Mouse (Mus musculus) forebrain, postnatal 0 days (tissue): ENCODE data around the gene Selenoo. TPM values are rescaled to one million over a fixed set of nuclear protein-coding genes. Genes with fewer than 3 reads are reported as not detected.

ENCODE experiments used
- ATAC-seq: fragments of 200-750 bp; cut with Nextera tagmentation; 2 replicates; pipeline ENCODE4 v1.8.0; 2017; ENCODE audit warnings: mild to moderate bottlenecking, moderate library complexity
- DNase-seq: peaks from one replicate; pipeline ENCODE4 v3.0.0-alpha.2; 2015
- H3K27ac ChIP-seq: fragments of 300-500 bp; sonication (generic); 2 replicates; pipeline ENCODE4 v1.5.1; 2014; ENCODE audit warnings: low read depth, mild to moderate bottlenecking, antibody characterized with exemption, low read length, moderate library complexity, mixed read lengths
- H3K27me3 ChIP-seq: fragments of 300-500 bp; sonication (generic); 2 replicates; pipeline ENCODE4 v1.6.1; 2014; ENCODE audit warnings: mild to moderate bottlenecking, low read length, mixed read lengths; ENCODE audit not compliant: insufficient read depth
- H3K36me3 ChIP-seq: fragments of 300-500 bp; sonication (generic); 2 replicates; pipeline ENCODE4 v1.6.1; 2014; ENCODE audit warnings: mild to moderate bottlenecking, moderate library complexity; ENCODE audit not compliant: insufficient read depth
- H3K4me1 ChIP-seq: fragments of 300-500 bp; sonication (generic); 2 replicates; pipeline ENCODE4 v1.6.1; 2014; ENCODE audit warnings: antibody characterized with exemption; ENCODE audit not compliant: insufficient read depth
- H3K4me2 ChIP-seq: fragments of 300-500 bp; sonication (generic); 2 replicates; pipeline ENCODE4 v1.6.1; 2014; ENCODE audit warnings: low read depth, mild to moderate bottlenecking, moderate library complexity
- H3K4me3 ChIP-seq: fragments of 300-500 bp; sonication (generic); 2 replicates; pipeline ENCODE4 v1.5.1; 2014; ENCODE audit warnings: low read depth, low read length, mixed read lengths
- H3K9ac ChIP-seq: fragments of 300-500 bp; sonication (generic); 2 replicates; pipeline ENCODE4 v1.6.1; 2014; ENCODE audit warnings: mild to moderate bottlenecking
- H3K9me3 ChIP-seq: fragments of 300-500 bp; sonication (generic); 2 replicates; pipeline ENCODE4 v1.6.1; 2016; ENCODE audit warnings: low read length
- CTCF ChIP-seq: sonication (generic); IDR thresholded peaks from 2 replicates; pipeline ENCODE4 v1.5.1; 2016; ENCODE audit warnings: antibody characterized with exemption, control low read depth, low read depth
- WGBS: fragments of 180-500 bp; shearing (Covaris S2); extraction: QIAGEN DNeasy Blood & Tissue Kit; methylation state at CpG from one replicate; pipeline ENCODE4 v1.1.7; 2014; 5-methylcytosine and 5-hydroxymethylcytosine counted together
- polyA plus RNA-seq: library from polyadenylated mRNA; unstranded; fragments of >200 nt; fragmentation: Nextera tagmentation; extraction: Ambion mirVana; gene quantifications from 2 replicates; pipeline ENCODE4 v1.2.1, GENCODE M21; 2015
- total RNA-seq: library from RNA; depleted of rRNA; stranded (reverse); fragments of >200 nt; gene quantifications from 2 replicates; pipeline ENCODE4 v1.2.3, GENCODE M21; 2014

Selenoo gene
- total and polyA plus RNA-seq, 2 experiments from 2014 or later: 19.6 to 47.9 TPM

DNA sequence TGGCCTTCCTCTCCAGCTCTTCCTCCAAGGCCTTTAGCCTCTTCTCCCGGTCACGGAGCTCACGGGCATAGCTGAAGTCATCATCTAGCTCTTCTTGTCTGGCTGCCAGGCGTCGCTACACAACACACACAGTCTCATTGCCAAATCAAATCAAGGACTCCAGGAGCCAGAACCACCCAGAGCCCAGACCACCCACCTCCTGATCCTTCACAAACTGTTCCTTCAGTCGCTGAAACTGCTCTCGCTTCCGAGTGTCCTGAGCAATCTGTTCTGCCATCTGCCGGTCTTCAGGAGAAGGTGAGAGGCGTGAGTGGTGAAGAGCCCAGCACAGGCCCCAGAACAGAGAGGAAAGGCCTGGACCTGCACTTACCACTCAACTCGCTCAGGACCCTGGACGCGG lies 17.2 kb downstream of the Selenoo start:
- no peaks in the 10 kb centered on the region for H3K4me1 ChIP-seq
- no peak for TF ChIP-seq CTCF
- H3K27me3 ChIP-seq: no peaks in the 10 kb centered on the region
- H3K4me3 ChIP-seq: no peak overlapping the region
- 80% methylated on average over 13 of the region's 13 CpGs for WGBS
- H3K9me3 ChIP-seq: no peaks in the 10 kb centered on the region
- no peak overlapping the region for H3K4me2 ChIP-seq
- no peak overlapping the region for H3K9ac ChIP-seq
- H3K27ac ChIP-seq: no peak overlapping the region
- peaks cover 95% of the 10 kb centered on the region for H3K36me3 ChIP-seq
- ATAC-seq (no peak), DNase-seq (no peak)

DNA sequence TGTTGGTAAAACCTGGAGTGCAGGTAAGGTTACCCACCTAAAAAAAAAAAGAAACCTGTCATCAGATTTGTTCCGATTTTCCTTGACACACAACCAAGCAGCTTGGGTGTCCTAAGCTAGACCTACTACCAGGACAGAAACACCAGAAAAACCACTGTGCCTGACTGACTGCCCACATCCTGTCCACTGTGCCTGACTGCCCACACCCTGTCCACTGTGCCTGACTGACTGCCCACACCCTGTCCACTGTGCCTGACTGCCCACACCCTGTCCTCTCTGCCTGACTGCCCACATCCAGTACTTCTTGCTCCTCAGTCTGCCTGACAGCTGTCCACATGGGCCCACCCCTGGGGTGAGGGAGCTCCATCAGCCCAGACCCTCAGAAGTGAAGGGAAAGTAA lies 18.1 kb downstream of the Selenoo start:
- Histone ChIP-seq H3K27ac (no peak overlapping the region), H3K9me3 (no peaks in the 10 kb centered on the region), H3K4me2 (no peak overlapping the region), H3K36me3 (peaks cover 94% of the 10 kb centered on the region), H3K4me3 (no peak overlapping the region), H3K27me3 (no peaks in the 10 kb centered on the region), H3K4me1 (no peaks in the 10 kb centered on the region), H3K9ac (no peak overlapping the region)
- 100% methylated on average over 1 of the region's 1 CpGs for WGBS
- DNase-seq (no peak), ATAC-seq (no peak)
- no peak for TF ChIP-seq CTCF

DNA sequence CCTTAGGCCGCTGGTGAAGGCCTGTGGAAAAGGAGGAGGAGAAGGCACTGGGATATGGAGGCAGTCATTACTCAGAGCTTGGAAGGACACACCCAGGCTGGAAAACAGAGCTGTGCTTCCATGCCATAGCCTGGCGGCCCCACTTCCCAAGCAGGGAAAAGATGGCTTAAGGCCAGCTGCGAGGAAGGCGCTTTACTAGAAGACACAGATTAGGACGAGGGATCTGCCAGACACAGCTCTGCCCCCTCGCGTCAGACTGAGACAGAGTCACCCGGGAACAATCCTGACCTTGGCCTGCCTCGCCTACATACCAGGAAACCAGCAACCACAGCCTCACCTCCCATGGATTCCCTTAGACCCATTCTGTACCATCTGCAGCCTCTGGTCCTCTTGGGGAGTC lies 21.3 kb downstream of the Selenoo start:
- Histone ChIP-seq H3K27me3 (no peaks in the 10 kb centered on the region), H3K9ac (no peak overlapping the region), H3K4me3 (no peak overlapping the region), H3K4me2 (no peak overlapping the region), H3K9me3 (no peaks in the 10 kb centered on the region), H3K27ac (no peak overlapping the region), H3K36me3 (peaks cover 82% of the 10 kb centered on the region), H3K4me1 (no peaks in the 10 kb centered on the region)
- TF ChIP-seq CTCF: no peak
- ATAC-seq (no peak), DNase-seq (no peak)
- WGBS: 81% methylated on average over 9 of the region's 9 CpGs

DNA sequence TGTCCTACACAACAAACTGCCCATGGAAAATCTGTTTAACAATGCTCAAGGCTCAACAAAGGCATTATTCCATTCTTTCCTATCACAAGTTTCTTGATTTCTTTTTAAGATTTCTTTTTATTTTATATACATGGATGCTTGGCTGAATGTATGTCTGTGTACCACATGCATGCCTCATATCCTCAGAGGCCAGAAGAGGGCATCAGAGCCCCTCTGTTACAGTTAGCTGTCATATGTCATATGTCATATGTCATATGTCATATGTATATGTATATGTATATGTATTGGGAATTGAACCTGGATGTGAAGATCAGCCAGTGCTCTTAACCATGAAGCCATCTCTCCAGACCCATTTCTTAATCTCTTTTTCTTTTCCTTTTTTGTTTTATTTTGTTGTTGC lies 29.1 kb downstream of the Selenoo start:
- Histone ChIP-seq H3K36me3 (peaks cover 17% of the 10 kb centered on the region), H3K4me1 (peaks cover 13% of the 10 kb centered on the region; the same call in 1 of the 2 replicates)
- no peak for DNase-seq

DNA sequence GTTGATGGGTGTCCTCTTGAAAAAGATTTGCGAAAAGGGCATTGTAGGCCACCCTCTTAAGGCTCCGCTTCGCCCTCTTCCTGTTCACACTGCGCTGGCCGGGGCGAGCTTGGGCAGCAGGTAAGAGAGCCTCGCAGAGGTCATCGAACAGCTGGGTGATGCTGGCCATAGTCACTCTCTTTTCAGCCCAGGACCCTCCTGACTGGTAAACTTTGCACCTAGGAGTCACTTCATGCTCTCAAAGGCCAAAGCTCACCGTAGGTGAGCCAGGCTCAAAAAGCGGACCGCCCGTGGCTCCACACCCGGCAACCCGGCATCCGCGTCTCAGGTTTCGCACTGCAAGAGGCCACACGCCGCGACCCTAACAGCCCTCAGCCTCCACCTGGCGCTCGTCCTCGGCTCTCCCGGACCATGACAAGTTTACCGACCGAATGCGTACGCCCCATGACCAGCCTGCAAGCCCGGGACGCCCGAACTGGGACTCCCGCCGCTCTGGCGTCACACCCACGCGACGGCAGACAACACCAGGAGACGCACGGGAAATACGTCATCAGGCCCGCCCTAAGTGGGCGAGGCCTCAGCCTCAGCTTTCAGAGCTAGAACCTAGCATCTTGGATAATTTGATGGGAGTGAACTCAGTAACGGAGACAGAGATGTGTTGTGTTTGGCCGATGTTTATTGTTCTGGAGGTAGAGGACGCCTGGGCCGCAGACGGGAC lies 33.9 kb downstream of the Selenoo start, which contains the start of gene Tubgcp6:
Gene Tubgcp6, minus strand, starts transcription at position 464 of the 718 bp plus-strand sequence.
- peak within 1 kb of the TSS; percentile 98 for H3K4me2 ChIP-seq
- peak within 1 kb of the TSS; percentile 73 for H3K4me3 ChIP-seq
- H3K9me3 ChIP-seq: no peaks in the 10 kb centered on the region
- ATAC-seq (peak; percentile 93), DNase-seq (peak; percentile 98)
- H3K4me1 ChIP-seq: peaks cover 23% of the 10 kb centered on the region
- WGBS: under 1% methylated on average over 47 of the region's 47 CpGs
- peaks cover 9% of the 10 kb centered on the region; the same call in 1 of the 2 replicates for H3K36me3 ChIP-seq
- no peak for TF ChIP-seq CTCF
- H3K27ac ChIP-seq: peak within 1 kb of the TSS; percentile 82
- no peaks in the 10 kb centered on the region for H3K27me3 ChIP-seq
- peak within 1 kb of the TSS; percentile 73 for H3K9ac ChIP-seq

More for the DNA sequence above, 29.1 kb downstream of the Selenoo start:
- Histone ChIP-seq H3K4me3 (no peak overlapping the region), H3K9me3 (no peaks in the 10 kb centered on the region), H3K27ac (no peak overlapping the region), H3K9ac (no peak overlapping the region), H3K4me2 (no peak overlapping the region), H3K27me3 (no peaks in the 10 kb centered on the region)
- TF ChIP-seq CTCF: peak; percentile 54
- ATAC-seq: no peak

DNA sequence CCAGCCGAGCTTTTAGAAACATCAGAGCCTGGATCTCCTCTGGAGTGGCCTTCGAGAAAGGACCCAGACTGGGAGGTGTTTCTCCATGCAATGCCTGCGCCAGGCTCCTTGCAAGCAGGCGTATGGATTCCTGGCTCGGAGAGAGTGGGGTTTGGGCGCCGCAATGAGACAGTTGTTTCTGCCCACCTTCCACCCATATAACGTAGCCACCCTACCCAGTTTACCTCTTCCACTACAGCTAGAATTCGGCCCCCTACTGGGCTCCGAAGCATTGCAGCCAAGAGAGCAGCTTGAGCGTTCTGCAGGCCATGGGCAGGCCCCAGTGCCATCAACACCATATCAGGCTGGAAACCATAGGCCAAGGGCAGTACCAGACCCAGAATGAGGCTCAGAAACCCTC lies 34.7 kb downstream of the Selenoo start:
- DNase-seq (peak; percentile 56), ATAC-seq (peak; percentile 12; the same call in 1 of the 2 replicates)
- peak overlapping the region; percentile 73 for H3K9ac ChIP-seq
- peak overlapping the region; percentile 98 for H3K4me2 ChIP-seq
- H3K4me3 ChIP-seq: peak overlapping the region; percentile 73
- H3K4me1 ChIP-seq: peaks cover 26% of the 10 kb centered on the region
- H3K9me3 ChIP-seq: no peaks in the 10 kb centered on the region
- peaks cover 9% of the 10 kb centered on the region; the same call in 1 of the 2 replicates for H3K36me3 ChIP-seq
- peak; percentile 59 for TF ChIP-seq CTCF
- no peaks in the 10 kb centered on the region for H3K27me3 ChIP-seq
- 32% methylated on average over 11 of the region's 11 CpGs for WGBS
- H3K27ac ChIP-seq: peak overlapping the region; percentile 82

DNA sequence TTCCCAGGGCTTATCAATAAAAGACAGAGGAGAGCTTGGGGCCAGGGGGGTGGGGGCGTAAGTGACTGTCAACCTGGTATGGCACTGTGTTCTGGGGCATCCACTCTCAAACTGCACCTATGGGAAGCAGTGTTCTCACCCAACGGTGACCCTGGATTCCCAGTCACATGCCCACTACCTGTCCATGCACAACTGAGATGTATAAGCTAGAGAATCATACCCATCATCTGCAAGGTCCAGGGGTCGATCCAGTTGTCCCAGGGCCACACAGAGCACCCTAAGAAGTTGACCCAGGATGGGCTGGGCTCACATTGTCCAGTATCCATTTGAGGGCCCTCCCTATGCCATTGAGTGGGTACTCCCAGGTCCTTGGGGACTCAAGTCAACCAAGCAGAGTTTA lies 35.4 kb downstream of the Selenoo start:
- Histone ChIP-seq H3K4me1 (peaks cover 26% of the 10 kb centered on the region), H3K9ac (no peak overlapping the region)
- ATAC-seq: no peak

More for the DNA sequence above, 35.4 kb downstream of the Selenoo start:
- DNase-seq: no peak
- H3K9me3 ChIP-seq: no peaks in the 10 kb centered on the region
- H3K27me3 ChIP-seq: no peaks in the 10 kb centered on the region
- no peak for TF ChIP-seq CTCF
- H3K27ac ChIP-seq: no peak overlapping the region
- H3K4me2 ChIP-seq: no peak overlapping the region
- WGBS: 94% methylated on average over 3 of the region's 3 CpGs
- no peak overlapping the region for H3K4me3 ChIP-seq
- peaks cover 9% of the 10 kb centered on the region; the same call in 1 of the 2 replicates for H3K36me3 ChIP-seq
